Mouse (Mus musculus) forebrain, embryonic 11.5 days (tissue): Measurements from ENCODE around the gene Vmn2r30. TPM values are rescaled to one million over a fixed set of nuclear protein-coding genes. Genes with fewer than 3 reads are reported as not detected.
"Not testable (repeated sequence)": the region's sequence is repeated elsewhere in the genome, so short reads cannot be mapped to it uniquely, and the experiment has no call there.

ENCODE experiments used
- ATAC-seq: fragments of 200-750 bp; cut with Nextera tagmentation; replicated peaks from 2 replicates; pipeline ENCODE4 v1.8.0; 2017; ENCODE audit warnings: moderate TSS enrichment; ENCODE audit not compliant: low FRiP score
- DNase-seq: peaks from one replicate; pipeline ENCODE4 v3.0.0-alpha.2; 2017; ENCODE audit warnings: low spot score
- H3K27ac ChIP-seq: fragments of 300-500 bp; sonication (generic); 2 replicates; pipeline ENCODE4 v1.5.1; 2014; ENCODE audit warnings: low read depth, low read length
- H3K27me3 ChIP-seq: fragments of 300-500 bp; sonication (generic); 2 replicates; pipeline ENCODE4 v1.6.1; 2014; ENCODE audit warnings: mild to moderate bottlenecking, low read length, mixed read lengths; ENCODE audit not compliant: control insufficient read depth, insufficient read depth
- H3K36me3 ChIP-seq: fragments of 300-500 bp; sonication (generic); 2 replicates; pipeline ENCODE4 v1.6.1; 2014; ENCODE audit warnings: mild to moderate bottlenecking, low read length, moderate library complexity, mixed read lengths; ENCODE audit not compliant: control insufficient read depth, insufficient read depth
- H3K4me1 ChIP-seq: fragments of 300-500 bp; sonication (generic); replicated peaks from 2 replicates; pipeline ENCODE4 v1.6.1; 2014; ENCODE audit warnings: low read length, mixed read lengths; ENCODE audit not compliant: control insufficient read depth, insufficient read depth
- H3K4me2 ChIP-seq: fragments of 300-500 bp; sonication (generic); 2 replicates; pipeline ENCODE4 v1.6.1; 2014; ENCODE audit warnings: low read depth, mild to moderate bottlenecking, low read length, moderate library complexity, mixed read lengths; ENCODE audit not compliant: severe bottlenecking
- H3K4me3 ChIP-seq: fragments of 300-500 bp; sonication (generic); 2 replicates; pipeline ENCODE4 v1.5.1; 2014; ENCODE audit warnings: low read depth, low read length
- H3K9ac ChIP-seq: fragments of 300-500 bp; sonication (generic); 2 replicates; pipeline ENCODE4 v1.6.1; 2014; ENCODE audit warnings: low read length
- H3K9me3 ChIP-seq: fragments of 300-500 bp; sonication (generic); 2 replicates; pipeline ENCODE4 v1.6.1; 2016; ENCODE audit warnings: low read length, mixed read lengths; ENCODE audit not compliant: control insufficient read depth
- WGBS: fragments of 180-500 bp; shearing (Covaris S2); extraction: QIAGEN DNeasy Blood & Tissue Kit; methylation state at CpG from one replicate; pipeline ENCODE4 v1.1.7; 2014; 5-methylcytosine and 5-hydroxymethylcytosine counted together
- microRNA-seq: library from miRNA; unstranded; fragments of <30 nt; microRNA quantifications from one replicate; pipeline ENCODE4, GENCODE M21; 2016; ENCODE audit not compliant: insufficient number of aligned reads
- polyA plus RNA-seq: library from polyadenylated mRNA; unstranded; fragments of >200 nt; fragmentation: Nextera tagmentation; extraction: Ambion mirVana; gene quantifications from 2 replicates; pipeline ENCODE4 v1.2.1, GENCODE M21; 2014

Vmn2r30 gene
- not detected in 2 replicates for polyA plus RNA-seq

DNA sequence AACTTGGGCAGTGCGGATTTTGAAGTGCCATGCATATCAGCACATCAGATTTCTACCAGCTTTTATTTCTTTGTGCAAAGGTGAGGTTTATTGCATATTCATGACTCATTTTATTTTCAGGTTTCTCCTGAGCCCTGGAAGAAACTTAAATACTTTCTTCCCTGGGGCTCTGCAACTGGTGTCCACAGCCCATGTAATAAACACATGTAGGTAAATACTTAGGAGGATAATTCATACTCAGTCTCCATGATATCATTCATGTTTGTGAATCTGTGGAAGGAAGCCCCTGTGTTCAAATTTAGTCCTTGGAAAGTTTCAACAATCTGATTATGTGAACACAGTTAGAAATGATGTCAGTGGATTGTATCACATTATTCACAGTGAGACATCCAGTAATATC is at the start of gene Vmn2r30:
Vmn2r30 (minus strand) TSS at position 101 of the 400 bp plus-strand sequence.
- not testable (repeated sequence) for H3K4me1 ChIP-seq, H3K4me2 ChIP-seq, H3K27me3 ChIP-seq, H3K36me3 ChIP-seq, H3K27ac ChIP-seq, H3K9ac ChIP-seq, H3K4me3 ChIP-seq, DNase-seq, H3K9me3 ChIP-seq, ATAC-seq
- no CpG with 5 or more reads among the region's 1 CpGs for WGBS

DNA sequence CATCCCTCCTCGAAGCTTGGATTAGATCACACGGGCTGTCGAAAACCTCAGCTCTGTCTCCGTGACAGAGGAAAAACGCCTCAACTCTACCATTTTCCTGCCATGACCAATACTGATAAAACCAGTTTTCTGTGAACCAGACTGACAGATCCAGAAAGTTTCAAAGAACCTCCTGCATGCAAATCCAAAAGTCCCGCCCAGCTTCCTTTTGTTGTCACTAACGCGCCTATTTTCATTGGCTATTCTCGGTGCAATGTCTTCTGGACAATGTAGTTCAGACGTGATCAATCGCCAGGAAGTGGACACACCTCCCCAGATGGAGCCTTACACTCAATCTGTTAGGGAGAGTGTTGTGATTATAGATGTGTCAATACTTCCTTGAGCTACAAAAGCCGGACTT is 37.0 kb upstream of the Vmn2r30 start, which contains the start of gene Gm45783:
Gm45783 (minus strand) TSS at position 143 of the 400 bp plus-strand sequence.
- not testable (repeated sequence) for H3K4me2 ChIP-seq, H3K4me3 ChIP-seq, H3K36me3 ChIP-seq, H3K27ac ChIP-seq, H3K9ac ChIP-seq, DNase-seq, ATAC-seq, H3K9me3 ChIP-seq, H3K27me3 ChIP-seq, H3K4me1 ChIP-seq
- 50% methylated on average over 12 of the region's 12 CpGs for WGBS

DNA sequence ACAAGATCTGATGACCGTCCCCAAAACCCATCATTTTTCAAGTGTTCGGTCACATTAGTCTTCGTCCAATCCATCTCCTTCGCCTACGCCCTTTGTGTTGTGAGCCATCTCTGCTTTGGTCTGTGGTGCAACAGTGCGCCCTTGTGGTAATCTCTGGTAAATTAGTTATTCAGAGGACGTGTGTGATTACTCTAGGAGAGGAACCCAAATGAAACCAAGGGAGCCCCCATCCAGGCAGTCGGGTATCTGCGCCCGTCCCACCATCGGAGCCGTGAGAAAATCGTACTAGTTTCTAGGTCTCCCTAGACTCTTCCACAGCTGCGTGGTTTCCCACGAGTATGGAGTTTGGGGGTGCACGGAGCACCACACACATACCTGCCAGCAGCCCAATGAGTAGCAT is 41.8 kb downstream of the Vmn2r30 start:
- no peaks in the 10 kb centered on the region for H3K9me3 ChIP-seq
- H3K9ac ChIP-seq: no peak overlapping the region
- no peaks in the 10 kb centered on the region for H3K4me1 ChIP-seq
- H3K36me3 ChIP-seq: peaks cover 6% of the 10 kb centered on the region
- DNase-seq (peak; percentile 58), ATAC-seq (no peak)
- H3K4me3 ChIP-seq: no peak overlapping the region
- no peak overlapping the region for H3K4me2 ChIP-seq
- H3K27ac ChIP-seq: no peak overlapping the region
- no peaks in the 10 kb centered on the region for H3K27me3 ChIP-seq
- 85% methylated on average over 16 of the region's 16 CpGs for whole genome bisulfite sequencing

DNA sequence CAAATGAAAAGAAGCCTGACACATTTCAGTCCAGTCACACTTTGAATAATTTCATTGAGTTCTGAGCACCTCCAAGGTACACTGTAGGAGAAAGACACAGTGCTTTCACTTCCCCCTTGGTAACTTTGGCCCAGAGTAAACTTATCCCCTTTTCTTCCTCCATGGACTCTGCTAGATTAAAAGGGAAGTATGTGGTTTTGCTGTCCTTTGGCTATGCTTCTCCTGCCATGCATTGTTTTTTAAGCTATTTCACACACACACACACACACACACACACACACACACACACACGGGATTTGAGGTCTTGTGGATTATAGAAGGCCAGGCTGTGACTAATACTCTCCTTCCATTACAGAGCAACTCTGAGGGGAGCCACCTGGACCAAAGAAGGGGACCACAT is 56.0 kb downstream of the Vmn2r30 start:
- H3K9ac ChIP-seq: no peak overlapping the region
- H3K27ac ChIP-seq: no peak overlapping the region
- H3K27me3 ChIP-seq: no peaks in the 10 kb centered on the region
- H3K9me3 ChIP-seq: peaks cover 4% of the 10 kb centered on the region
- whole genome bisulfite sequencing: 100% methylated on average over 1 of the region's 1 CpGs
- peaks cover 5% of the 10 kb centered on the region; the same call in 1 of the 2 replicates for H3K36me3 ChIP-seq
- no peak overlapping the region for H3K4me2 ChIP-seq
- no peaks in the 10 kb centered on the region for H3K4me1 ChIP-seq
- DNase-seq (no peak), ATAC-seq (no peak)
- H3K4me3 ChIP-seq: no peak overlapping the region

DNA sequence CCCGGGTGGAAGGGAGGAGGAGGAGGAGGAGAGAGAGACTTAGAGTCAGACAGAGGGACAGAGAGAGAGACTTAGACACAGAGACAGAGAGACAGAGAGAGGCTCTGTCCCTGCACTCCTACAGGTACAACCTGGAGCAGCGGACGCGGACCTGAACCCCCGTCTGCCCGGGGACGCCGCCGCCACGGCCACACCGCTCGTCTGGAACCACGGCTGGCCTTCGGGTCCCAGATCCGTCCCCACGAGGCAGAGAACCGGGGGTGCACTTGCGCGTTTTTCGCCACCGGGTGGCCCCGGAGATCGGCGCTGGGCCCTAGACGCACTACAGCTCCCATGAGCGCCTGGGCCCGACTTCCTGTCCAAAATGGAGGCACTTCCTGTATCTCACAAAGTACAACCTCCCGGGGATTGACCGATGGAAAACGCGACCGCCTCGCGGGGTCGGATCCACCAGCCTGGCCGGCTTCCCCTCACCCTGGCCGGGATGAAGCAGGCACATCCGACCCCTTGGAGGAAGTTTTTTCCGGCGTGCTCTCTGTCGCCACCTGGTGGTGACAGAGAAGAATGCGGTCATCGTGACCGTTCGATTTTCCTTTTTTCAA is 59.3 kb downstream of the Vmn2r30 start, which contains the start of gene Gm45844:
Gm45844 (minus strand) TSS at position 324 of the 602 bp plus-strand sequence.
- 49% methylated on average over 45 of the region's 45 CpGs for WGBS
- not testable (repeated sequence) for H3K36me3 ChIP-seq, H3K27me3 ChIP-seq, H3K4me1 ChIP-seq, H3K9me3 ChIP-seq
- H3K4me2 ChIP-seq: peak within 1 kb of the TSS; percentile 11; the same call in 1 of the 2 replicates
- H3K9ac ChIP-seq: peak within 1 kb of the TSS; percentile 5; the same call in 1 of the 2 replicates
- DNase-seq (peak; percentile 88), ATAC-seq (peak; percentile 100)
- peak within 1 kb of the TSS; percentile 16 for H3K4me3 ChIP-seq
- H3K27ac ChIP-seq: 0 out of 2 replicates have a peak within 1 kb of the TSS, but pooled peaks have one; percentile 0

DNA sequence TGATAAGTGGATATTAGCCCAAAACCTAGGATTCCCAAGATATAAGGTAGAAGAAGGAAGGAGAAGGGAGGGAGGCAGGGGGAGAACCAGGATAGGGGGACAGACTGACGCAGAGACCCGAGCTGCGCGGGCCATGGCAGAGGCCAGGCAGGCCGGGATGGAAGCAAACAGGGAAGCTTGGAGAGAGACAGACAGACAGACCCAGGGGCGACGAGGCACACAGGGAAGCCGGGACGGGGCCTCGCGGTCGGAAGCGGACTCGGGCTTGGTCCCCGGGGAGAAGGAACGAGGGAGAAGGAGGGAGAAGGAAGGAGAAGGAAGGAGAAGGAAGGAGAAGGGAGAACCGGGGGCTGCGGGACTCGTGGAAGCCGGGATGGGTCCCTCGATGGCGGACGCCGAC is 59.9 kb downstream of the Vmn2r30 start:
- DNase-seq (peak; percentile 75), ATAC-seq (peak; percentile 64)
- H3K4me3 ChIP-seq: peak overlapping the region; percentile 16
- 51% methylated on average over 24 of the region's 24 CpGs for WGBS
- H3K4me1 ChIP-seq, H3K36me3 ChIP-seq, H3K4me2 ChIP-seq, H3K27me3 ChIP-seq, H3K9me3 ChIP-seq: not testable (repeated sequence)
- peak overlapping the region; percentile 5; the same call in 1 of the 2 replicates for H3K9ac ChIP-seq
- H3K27ac ChIP-seq: 0 out of 2 replicates have a peak overlapping the region, but pooled peaks have one; percentile 0

Small RNA genes lying within 50 kb of the gene (microRNA-seq; reads per million reads assigned to microRNA genes)
- gene Mir5620: not detected

Other genes starting within 250 kb of the Vmn2r30 start
- 14.5 and 17.9 TPM in 2 replicates for gene Zfp954, start 216.1 kb downstream of the Vmn2r30 start, polyA plus RNA-seq
- 6.2 and 8.1 TPM in 2 replicates for gene Zfp773, start 200.9 kb downstream of the Vmn2r30 start, polyA plus RNA-seq
- gene Zfp418, start 166.3 kb downstream of the Vmn2r30 start, polyA plus RNA-seq: 2.5 and 3.5 TPM in 2 replicates
- gene Zfp772, start 127.6 kb downstream of the Vmn2r30 start, polyA plus RNA-seq: 10.8 and 11.3 TPM in 2 replicates
- gene Vmn2r29, start 90.3 kb downstream of the Vmn2r30 start, polyA plus RNA-seq: 0.24 and 0.45 TPM in 2 replicates
- 2.0 and 3.2 TPM in 2 replicates for gene Gm45844, start 59.3 kb downstream of the Vmn2r30 start, polyA plus RNA-seq
- 52.2 and 53.8 TPM in 2 replicates for gene Clcn4, start 36.8 kb downstream of the Vmn2r30 start, polyA plus RNA-seq
- not detected in 2 replicates for gene Gm45783, start 37.0 kb upstream of the Vmn2r30 start, polyA plus RNA-seq
- gene Vmn2r31, start 62.1 kb upstream of the Vmn2r30 start, polyA plus RNA-seq: not detected in 2 replicates
- gene Vmn2r32, start 142.4 kb upstream of the Vmn2r30 start, polyA plus RNA-seq: not detected in 2 replicates
- not detected in 2 replicates for gene Vmn2r33, start 229.2 kb upstream of the Vmn2r30 start, polyA plus RNA-seq